Comparison of ENCODE assay signal across 9 mouse cellular contexts in genomic region chrX:134297195-134297594, GRCm38 (mm10). TPM values are rescaled to one million over a fixed set of nuclear protein-coding genes. Genes with fewer than 3 reads are reported as not detected.
DNase-seq lines count a peak whose midpoint lies in the region; ATAC-seq and TF ChIP-seq lines count a peak whose summit lies in the region.
"Had no signal": no experiment of that assay in that cellular context is flagged by ENCODE, and none has a peak within 500 bp of the region (broad histone marks: within the 10 kb centered on the region; RNA-seq: fewer than 3 reads in every experiment).

No protein-coding gene starts in this region.

- H3K4me3 ChIP-seq in kidney, postnatal 0 days (replicated peaks; ENCODE audit: low read depth, low read length): no peak overlapping the region
- H3K4me3 ChIP-seq in hindbrain, embryonic 10.5 days: peak overlapping the region; percentile 55
- peak overlapping the region; percentile 43 for H3K4me3 ChIP-seq in neural tube, embryonic 12.5 days

- H3K27me3 ChIP-seq in kidney, postnatal 0 days (ENCODE audit: insufficient read depth, low read length): 0 out of 2 replicates have a peak, but pooled peaks cover 5% of the 10 kb centered on the region
- H3K27me3 ChIP-seq in hindbrain, embryonic 10.5 days (ENCODE audit: insufficient read depth, poor library complexity, severe bottlenecking): peaks cover 59% of the 10 kb centered on the region
- H3K27me3 ChIP-seq in neural tube, embryonic 12.5 days (replicated peaks): peaks cover 14% of the 10 kb centered on the region

- H3K27ac ChIP-seq in kidney, postnatal 0 days: no peak overlapping the region
- peak overlapping the region; percentile 84; the same call in 1 of the 2 replicates for H3K27ac ChIP-seq in hindbrain, embryonic 10.5 days
- H3K27ac ChIP-seq in neural tube, embryonic 12.5 days: no peak overlapping the region
- H3K27ac ChIP-seq: macrophage had no signal

- 40% methylated on average over 4 of the region's 4 CpGs for WGBS in kidney, postnatal 0 days
- 44% methylated on average over 4 of the region's 4 CpGs for WGBS in hindbrain, embryonic 10.5 days
- 38% methylated on average over 4 of the region's 4 CpGs for whole genome bisulfite sequencing in neural tube, embryonic 12.5 days

- no peaks in the 10 kb centered on the region for H3K9me3 ChIP-seq in kidney, postnatal 0 days (replicated peaks; ENCODE audit: low read length)
- no peaks in the 10 kb centered on the region for H3K9me3 ChIP-seq in hindbrain, embryonic 10.5 days
- H3K9me3 ChIP-seq in neural tube, embryonic 12.5 days: no peaks in the 10 kb centered on the region

- no peak for TF ChIP-seq CTCF in kidney, postnatal 0 days (IDR thresholded peaks at IDR 0.05; ENCODE audit: low read depth)

- H3K36me3 ChIP-seq in kidney, postnatal 0 days (ENCODE audit: insufficient read depth, low read length): no peaks in the 10 kb centered on the region
- H3K36me3 ChIP-seq in hindbrain, embryonic 10.5 days: no peaks in the 10 kb centered on the region
- H3K36me3 ChIP-seq in neural tube, embryonic 12.5 days: no peaks in the 10 kb centered on the region

- no peak overlapping the region for H3K9ac ChIP-seq in kidney, postnatal 0 days (ENCODE audit: low read depth, low read length)
- peak overlapping the region; percentile 45; the same call in 1 of the 2 replicates for H3K9ac ChIP-seq in neural tube, embryonic 12.5 days

- no peaks in the 10 kb centered on the region for H3K4me1 ChIP-seq in kidney, postnatal 0 days (replicated peaks; ENCODE audit: insufficient read depth, low read length)
- peaks cover 12% of the 10 kb centered on the region for H3K4me1 ChIP-seq in hindbrain, embryonic 10.5 days (replicated peaks)
- H3K4me1 ChIP-seq in neural tube, embryonic 12.5 days: no peaks in the 10 kb centered on the region

- H3K4me2 ChIP-seq in kidney, postnatal 0 days (ENCODE audit: low read length): peak overlapping the region; percentile 60; the same call in 1 of the 2 replicates
- peak overlapping the region; percentile 56 for H3K4me2 ChIP-seq in neural tube, embryonic 12.5 days (replicated peaks)

- ATAC-seq in kidney, postnatal 0 days (replicated peaks; ENCODE audit: low FRiP score, low read depth): no peak
- ATAC-seq in neural tube, embryonic 12.5 days (ENCODE audit: low FRiP score, low read depth): no peak
- ATAC-seq in activated CD4-positive, CD25-positive, alpha-beta regulatory T cell, adult 4 months: no peak

- DNase-seq in kidney, postnatal 0 days (ENCODE audit: low spot score): no peak
- DNase-seq in kidney, adult 11 months: no peak
- DNase-seq in cerebellum, postnatal 14 days: peak; percentile 41 to 51
- DNase-seq in hindbrain, embryonic 10.5 days (ENCODE audit: low spot score): no peak
- DNase-seq in urinary bladder, postnatal 36 days (ENCODE audit: low spot score in 2 of 2): no peak
- DNase-seq in kidney, postnatal 14 days: no peak

RNA-seq across cellular contexts. Expression of gene Tmem35a, which starts 2.2 kb away (rescaled TPM):
- 9.9 and 11.8 TPM in 2 replicates for polyA plus RNA-seq in kidney, postnatal 0 days (2015; fragmentation: Nextera tagmentation; extraction: Ambion mirVana)
- 13.6 and 22.1 TPM in 2 replicates for polyA plus RNA-seq in hindbrain, embryonic 10.5 days (2016; fragmentation: Nextera tagmentation; extraction: Ambion mirVana)
- 42.7 and 44.2 TPM in 2 replicates for polyA plus RNA-seq in neural tube, embryonic 12.5 days (2016; fragmentation: Nextera tagmentation; extraction: Ambion mirVana)
- polyA plus RNA-seq in activated CD4-positive, CD25-positive, alpha-beta regulatory T cell, adult 4 months (2017; shearing (Covaris generic)): not detected
- polyA plus RNA-seq: macrophage had no signal

RNA-seq across cellular contexts. Expression of gene Cenpi, which starts 10.7 kb away (rescaled TPM):
- 12.4 and 15.9 TPM in 2 replicates for polyA plus RNA-seq in kidney, postnatal 0 days (2015; fragmentation: Nextera tagmentation; extraction: Ambion mirVana)
- 21.5 and 31.3 TPM in 2 replicates for polyA plus RNA-seq in hindbrain, embryonic 10.5 days (2016; fragmentation: Nextera tagmentation; extraction: Ambion mirVana)
- 15.7 and 19.2 TPM in 2 replicates for polyA plus RNA-seq in neural tube, embryonic 12.5 days (2016; fragmentation: Nextera tagmentation; extraction: Ambion mirVana)
- polyA plus RNA-seq in activated CD4-positive, CD25-positive, alpha-beta regulatory T cell, adult 4 months (2017; shearing (Covaris generic)): 1 to 10 TPM; 6.1 to 6.2 TPM

RNA-seq across cellular contexts. Expression of gene Trmt2b, which starts 20.4 kb away (rescaled TPM):
- 16.6 and 17.3 TPM in 2 replicates for polyA plus RNA-seq in kidney, postnatal 0 days (2015; fragmentation: Nextera tagmentation; extraction: Ambion mirVana)
- 6.3 and 7.6 TPM in 2 replicates for polyA plus RNA-seq in hindbrain, embryonic 10.5 days (2016; fragmentation: Nextera tagmentation; extraction: Ambion mirVana)
- polyA plus RNA-seq in neural tube, embryonic 12.5 days (2016; fragmentation: Nextera tagmentation; extraction: Ambion mirVana): 5.0 and 6.1 TPM in 2 replicates
- polyA plus RNA-seq in activated CD4-positive, CD25-positive, alpha-beta regulatory T cell, adult 4 months (2017; shearing (Covaris generic)): 10 to 100 TPM; 21.7 to 23.1 TPM

Comparison
In these comparisons a context has a peak if more than half of its experiments do, and no peak if none do; other contexts are left out.
1. DNase-seq: peak in cerebellum, postnatal 14 days (2 of 2); none in kidney, postnatal 0 days (single experiment), kidney, adult 11 months (single experiment), hindbrain, embryonic 10.5 days (single experiment), urinary bladder, postnatal 36 days (0 of 2) and kidney, postnatal 14 days (single experiment).
2. RNA of gene Tmem35a, which starts 2.2 kb away (polyA plus RNA-seq): 42.7 to 44.2 TPM in neural tube, embryonic 12.5 days, 13.6 to 22.1 TPM in hindbrain, embryonic 10.5 days and 9.9 to 11.8 TPM in kidney, postnatal 0 days; not detected in activated CD4-positive, CD25-positive, alpha-beta regulatory T cell, adult 4 months; every median in the first group is over 10 times any median in the second.